Comparison of ENCODE assay signal across 9 mouse cellular contexts in the genomic region with DNA sequence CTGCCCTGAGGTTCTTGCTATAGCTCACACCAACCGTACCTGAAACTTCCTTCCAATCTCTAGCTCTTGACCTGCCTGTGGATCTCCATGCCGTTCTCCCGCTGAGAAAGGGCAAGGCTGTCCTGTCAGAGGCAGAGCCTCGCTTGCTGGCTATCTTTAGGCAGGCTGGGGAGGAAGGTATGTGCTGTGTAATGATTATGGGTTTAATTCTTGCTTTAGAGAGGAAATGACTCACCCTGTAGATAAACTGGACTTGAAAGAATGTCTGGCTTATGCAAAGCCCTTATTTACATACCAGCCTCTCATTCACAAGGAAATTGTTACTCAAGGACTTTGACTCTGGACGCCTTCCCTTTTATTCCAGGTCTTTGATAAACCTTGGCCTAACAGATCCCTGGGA.
DNase-seq lines count a peak whose midpoint lies in the region; ATAC-seq and TF ChIP-seq lines count a peak whose summit lies in the region.
"Had no signal": no experiment of that assay in that cellular context is flagged by ENCODE, and none has a peak within 500 bp of the region (broad histone marks: within the 10 kb centered on the region; RNA-seq: fewer than 3 reads in every experiment).

No protein-coding gene starts in this region.

- peak overlapping the region; percentile 40; the same call in 1 of the 2 replicates for H3K9ac ChIP-seq in ES-E14 (ENCODE audit: insufficient read depth, low read depth, low read length, poor library complexity, severe bottlenecking)
- H3K9ac ChIP-seq in heart, embryonic 13.5 days = peak overlapping the region; percentile 11; the same call in 1 of the 2 replicates
- no peak overlapping the region for H3K9ac ChIP-seq in lung, embryonic 15.5 days
- no peak overlapping the region for H3K9ac ChIP-seq in hindbrain, embryonic 12.5 days
- no peak overlapping the region for H3K9ac ChIP-seq in hindbrain, postnatal 0 days (replicated peaks; ENCODE audit: low read length)

- TF ChIP-seq CTCF in hindbrain, postnatal 0 days (IDR thresholded peaks at IDR 0.05; ENCODE audit: low read depth) = no peak

- H3K27me3 ChIP-seq in heart, embryonic 13.5 days (replicated peaks) = no peaks in the 10 kb centered on the region
- no peaks in the 10 kb centered on the region for H3K27me3 ChIP-seq in lung, embryonic 15.5 days
- no peaks in the 10 kb centered on the region; the same call in 1 of the 2 replicates for H3K27me3 ChIP-seq in hindbrain, embryonic 12.5 days
- no peaks in the 10 kb centered on the region for H3K27me3 ChIP-seq in hindbrain, postnatal 0 days (ENCODE audit: insufficient read depth, low read length)

- DNase-seq in 416B (ENCODE audit: low read depth) = peak; percentile 94
- no peak for DNase-seq in ES-E14 (ENCODE audit: low read depth, low spot score)
- no peak for DNase-seq in neural tube, embryonic 10.5 days (ENCODE audit: extremely low spot score, low spot score)
- no peak for DNase-seq in hindbrain, postnatal 0 days (ENCODE audit: low spot score)
- DNase-seq: cerebellum, adult 11 months; layer of hippocampus, adult 9-11 months had no signal

- ATAC-seq in heart, embryonic 13.5 days (ENCODE audit: extremely low read depth, insufficient number of reproducible peaks, low FRiP score, low TSS enrichment) = peak; percentile 63; the same call in 1 of the 2 replicates
- peak; percentile 82 for ATAC-seq in lung, embryonic 15.5 days (ENCODE audit: borderline replicate concordance, extremely low read depth, low FRiP score, low TSS enrichment)
- ATAC-seq in hindbrain, embryonic 12.5 days (ENCODE audit: low FRiP score) = no peak
- no peak for ATAC-seq in hindbrain, postnatal 0 days

- no peaks in the 10 kb centered on the region for H3K36me3 ChIP-seq in ES-E14 (ENCODE audit: control insufficient read depth, insufficient read depth, low read length, poor library complexity, severe bottlenecking)
- H3K36me3 ChIP-seq in heart, embryonic 13.5 days = no peaks in the 10 kb centered on the region
- no peaks in the 10 kb centered on the region for H3K36me3 ChIP-seq in lung, embryonic 15.5 days
- H3K36me3 ChIP-seq in hindbrain, embryonic 12.5 days = no peaks in the 10 kb centered on the region
- no peaks in the 10 kb centered on the region for H3K36me3 ChIP-seq in hindbrain, postnatal 0 days (ENCODE audit: insufficient read depth, low read length)

- 6% methylated on average over 5 of the region's 5 CpGs for WGBS in heart, embryonic 13.5 days
- 9% methylated on average over 5 of the region's 5 CpGs for WGBS in lung, embryonic 15.5 days
- 65% methylated on average over 5 of the region's 5 CpGs for WGBS in hindbrain, embryonic 12.5 days
- 70% methylated on average over 5 of the region's 5 CpGs for WGBS in hindbrain, postnatal 0 days

- H3K4me3 ChIP-seq in ES-E14 (ENCODE audit: insufficient read depth in 1 of 2, low read depth in 1 of 2, low read length in 2 of 2, poor library complexity in 1 of 2, severe bottlenecking in 1 of 2) = no peak overlapping the region
- H3K4me3 ChIP-seq in heart, embryonic 13.5 days = no peak overlapping the region
- H3K4me3 ChIP-seq in lung, embryonic 15.5 days = no peak overlapping the region
- H3K4me3 ChIP-seq in hindbrain, embryonic 12.5 days = no peak overlapping the region
- no peak overlapping the region for H3K4me3 ChIP-seq in hindbrain, postnatal 0 days (ENCODE audit: low read length)

- H3K27ac ChIP-seq in ES-E14 (ENCODE audit: insufficient read depth, low read depth, low read length, poor library complexity, severe bottlenecking) = peak overlapping the region; percentile 90; the same call in 1 of the 2 replicates
- H3K27ac ChIP-seq in heart, embryonic 13.5 days (replicated peaks) = peak overlapping the region; percentile 82
- H3K27ac ChIP-seq in lung, embryonic 15.5 days = peak overlapping the region; percentile 75
- no peak overlapping the region for H3K27ac ChIP-seq in hindbrain, embryonic 12.5 days
- no peak overlapping the region for H3K27ac ChIP-seq in hindbrain, postnatal 0 days

- H3K4me2 ChIP-seq in heart, embryonic 13.5 days = peak overlapping the region; percentile 54
- peak overlapping the region; percentile 42 for H3K4me2 ChIP-seq in lung, embryonic 15.5 days
- H3K4me2 ChIP-seq in hindbrain, embryonic 12.5 days (replicated peaks) = no peak overlapping the region
- H3K4me2 ChIP-seq in hindbrain, postnatal 0 days (ENCODE audit: low read depth, low read length) = no peak overlapping the region

- peaks cover 12 to 30% of the 10 kb centered on the region in 2 experiments; a peak in 3 of 4 replicates for H3K4me1 ChIP-seq in ES-E14 (ENCODE audit: control insufficient read depth in 2 of 2, insufficient read depth in 2 of 2, low read length in 2 of 2, poor library complexity in 1 of 2)
- peaks cover 57% of the 10 kb centered on the region for H3K4me1 ChIP-seq in heart, embryonic 13.5 days
- H3K4me1 ChIP-seq in lung, embryonic 15.5 days = peaks cover 47% of the 10 kb centered on the region
- H3K4me1 ChIP-seq in hindbrain, embryonic 12.5 days = no peaks in the 10 kb centered on the region
- H3K4me1 ChIP-seq in hindbrain, postnatal 0 days (ENCODE audit: insufficient read depth, low read length) = no peaks in the 10 kb centered on the region

- no peaks in the 10 kb centered on the region for H3K9me3 ChIP-seq in ES-E14 (ENCODE audit: control insufficient read depth, insufficient read depth, low read depth, low read length)
- H3K9me3 ChIP-seq in heart, embryonic 13.5 days = no peaks in the 10 kb centered on the region
- H3K9me3 ChIP-seq in lung, embryonic 15.5 days = no peaks in the 10 kb centered on the region
- no peaks in the 10 kb centered on the region for H3K9me3 ChIP-seq in hindbrain, embryonic 12.5 days (replicated peaks)
- no peaks in the 10 kb centered on the region for H3K9me3 ChIP-seq in hindbrain, postnatal 0 days (ENCODE audit: low read length)

- in situ Hi-C loops in ES-E14 (cut with MboI; ENCODE audit: low sequenced_read_pairs in 2 of 2, unreplicated experiment in 2 of 2) = no loop called here

TF ChIP-seq in ES-E14, 5 proteins besides CTCF, POLR2A, EP300 and RAD21:
- TF ChIP-seq ZC3H11A (IDR thresholded peaks at IDR 0.05; ENCODE audit: borderline replicate concordance, low read depth, low read length) (no peak), MAFK (IDR thresholded peaks at IDR 0.05; ENCODE audit: insufficient read depth, low read depth, low read length) (peak; percentile 71), CHD2 (IDR thresholded peaks at IDR 0.05; ENCODE audit: low read depth, low read length) (peak; percentile 40; the same call in 1 of the 2 replicates)

Comparison
In these comparisons a context has a peak if more than half of its experiments do, and no peak if none do; other contexts are left out.
1. H3K27ac ChIP-seq: peak in ES-E14 (single experiment), heart, embryonic 13.5 days (single experiment) and lung, embryonic 15.5 days (single experiment); none in hindbrain, embryonic 12.5 days (single experiment) and hindbrain, postnatal 0 days (single experiment).
2. H3K9ac ChIP-seq: peak in ES-E14 (single experiment) and heart, embryonic 13.5 days (single experiment); none in lung, embryonic 15.5 days (single experiment), hindbrain, embryonic 12.5 days (single experiment) and hindbrain, postnatal 0 days (single experiment).
3. ATAC-seq: peak in heart, embryonic 13.5 days (single experiment) and lung, embryonic 15.5 days (single experiment); none in hindbrain, embryonic 12.5 days (single experiment) and hindbrain, postnatal 0 days (single experiment).
4. H3K4me2 ChIP-seq: peak in heart, embryonic 13.5 days (single experiment) and lung, embryonic 15.5 days (single experiment); none in hindbrain, embryonic 12.5 days (single experiment) and hindbrain, postnatal 0 days (single experiment).